Mouse (Mus musculus) myocyte (in vitro differentiated cells): Measurements from ENCODE around the gene Herc6.

Source experiments
- CEBPB ChIP-seq: IDR thresholded peaks from 2 replicates; pipeline ENCODE4 v1.6.1; 2011; ENCODE audit warnings: mild to moderate bottlenecking, moderate library complexity; ENCODE audit not compliant: poor library complexity, insufficient read depth, severe bottlenecking
- E2F4 ChIP-seq: IDR thresholded peaks from one replicate; pipeline ENCODE4 v1.6.1; 2011; ENCODE audit warnings: mild to moderate bottlenecking, control low read depth, moderate library complexity; ENCODE audit not compliant: insufficient read depth
- MAX ChIP-seq: IDR thresholded peaks from one replicate; pipeline ENCODE4 v1.6.1; 2011; ENCODE audit warnings: low read depth, mild to moderate bottlenecking, control low read depth
- MYOD1 ChIP-seq, 3 experiments: IDR thresholded peaks; one replicate each; pipeline ENCODE4 v1.6.1; 2011; ENCODE audit warnings: control low read depth in 2 of 3, low read depth in 2 of 3, mild to moderate bottlenecking in 2 of 3, moderate library complexity in 1 of 3; ENCODE audit not compliant: insufficient read length in 2 of 3, control insufficient read depth in 1 of 3
- POLR2A ChIP-seq: IDR thresholded peaks from one replicate; pipeline ENCODE4 v1.6.1; 2011; ENCODE audit warnings: low read depth, mild to moderate bottlenecking, control low read depth, moderate library complexity; ENCODE audit not compliant: insufficient read length
- POLR2AphosphoS2 ChIP-seq: IDR thresholded peaks from one replicate; pipeline ENCODE4 v1.6.1; 2011; ENCODE audit warnings: low read depth, control low read depth; ENCODE audit not compliant: insufficient read length
- TCF3 ChIP-seq: IDR thresholded peaks from one replicate; pipeline ENCODE4 v1.6.1; 2011; ENCODE audit warnings: low read depth, control low read depth; ENCODE audit not compliant: insufficient read length
- USF1 ChIP-seq: IDR thresholded peaks from one replicate; pipeline ENCODE4 v1.6.1; 2011; ENCODE audit warnings: low read depth, mild to moderate bottlenecking, control low read depth, moderate library complexity

DNA sequence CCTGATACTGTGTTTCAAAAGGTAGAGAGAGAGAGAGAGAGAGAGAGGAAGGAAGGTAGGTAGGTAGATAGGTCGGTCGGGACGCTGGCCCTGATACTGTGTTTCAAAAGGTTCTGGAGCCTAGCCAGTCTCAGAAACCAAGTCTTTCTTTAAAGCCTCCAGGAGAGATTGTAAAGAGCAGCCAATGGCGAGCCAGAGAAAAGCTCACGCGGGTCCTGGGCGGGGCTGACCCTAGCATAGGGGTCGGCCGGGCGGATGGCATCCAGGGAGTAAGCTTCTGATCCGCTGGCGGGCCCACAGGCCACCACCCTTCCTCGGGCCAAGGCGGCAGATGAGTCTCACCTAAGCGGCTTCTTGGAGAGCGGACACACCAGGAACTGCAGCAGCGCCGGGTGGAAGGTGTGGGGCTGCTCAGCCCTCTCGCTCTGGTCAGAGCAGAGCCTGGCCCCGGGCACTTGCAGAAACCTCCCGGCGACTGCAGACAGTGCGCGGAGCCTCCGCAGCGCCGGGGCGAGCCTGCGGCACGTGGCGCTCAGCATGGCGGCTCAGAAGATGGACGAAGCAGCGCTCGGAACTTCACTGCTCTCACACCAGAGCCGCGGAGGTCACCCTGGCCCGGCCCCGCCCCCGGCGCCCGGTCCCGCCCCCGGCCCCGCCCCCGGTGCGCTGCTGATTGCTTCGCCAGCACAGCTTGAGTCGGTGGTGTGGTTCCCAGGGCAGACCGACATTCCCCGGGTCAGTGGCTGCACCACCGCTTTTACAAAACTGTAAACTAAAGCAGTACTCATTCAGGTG, 110.9 kb downstream of the Herc6 start, which contains the start of gene Pyurf:
- TF ChIP-seq E2F4 (no peak), CEBPB (no peak), POLR2A (peak; percentile 89), MAX (no peak), POLR2AphosphoS2 (peak; percentile 90), MYOD1 (IDR thresholded peaks at IDR 0.05; ENCODE audit: control insufficient read depth in 1 of 3, insufficient read length in 2 of 3, low read depth in 2 of 3) (no peak), TCF3 (no peak), USF1 (peak; percentile 83)
